Mouse (Mus musculus) small intestine, adult 2 months (tissue): ENCODE data around the gene Nap1l1. TPM values are rescaled to one million over a fixed set of nuclear protein-coding genes. Genes with fewer than 3 reads are reported as not detected.

Experiments
- H3K27ac ChIP-seq: fragments of 200-500 bp; 2 replicates; pipeline ENCODE4 v1.5.1; 2012; ENCODE audit warnings: low read depth, low read length, control low read depth, inconsistent platforms; ENCODE audit not compliant: insufficient read depth
- H3K27me3 ChIP-seq: fragments of 200-500 bp; 2 replicates; pipeline ENCODE4 v1.6.1; 2012; ENCODE audit warnings: mild to moderate bottlenecking, moderate library complexity, low read length, inconsistent platforms; ENCODE audit not compliant: control insufficient read depth, insufficient read depth
- H3K36me3 ChIP-seq: fragments of 200-500 bp; 2 replicates; pipeline ENCODE4 v1.6.1; 2012; ENCODE audit warnings: mild to moderate bottlenecking, low read length, control low read depth, inconsistent platforms; ENCODE audit not compliant: control insufficient read depth, insufficient read depth
- H3K4me1 ChIP-seq: fragments of 200-500 bp; 2 replicates; pipeline ENCODE4 v1.6.1; 2012; ENCODE audit warnings: low read length, inconsistent platforms, mixed read lengths; ENCODE audit not compliant: control insufficient read depth, insufficient read depth, insufficient read length
- H3K4me3 ChIP-seq: fragments of 200-500 bp; 2 replicates; pipeline ENCODE4 v1.5.1; 2012; ENCODE audit warnings: low read depth, mild to moderate bottlenecking, control low read depth, inconsistent platforms, low read length, moderate library complexity
- CTCF ChIP-seq: fragments of 200-500 bp; IDR thresholded peaks from 2 replicates; pipeline ENCODE4 v1.5.1; 2012; ENCODE audit warnings: low read depth, mild to moderate bottlenecking, control low read depth, inconsistent platforms, low read length, moderate library complexity, mixed read lengths; ENCODE audit not compliant: insufficient replicate concordance, insufficient read length; ENCODE audit errors: extremely low read depth
- POLR2A ChIP-seq: fragments of 200-500 bp; IDR thresholded peaks from 2 replicates; pipeline ENCODE4 v1.6.1; 2012; ENCODE audit warnings: low read depth, mild to moderate bottlenecking, control low read depth, inconsistent platforms, low read length, moderate library complexity
- WGBS: fragments of 180-500 bp; shearing (Covaris S2); methylation state at CpG from one replicate; pipeline ENCODE4 v1.1.7; 2018; 5-methylcytosine and 5-hydroxymethylcytosine counted together
- polyA plus RNA-seq: library from polyadenylated mRNA; depleted of rRNA; stranded (reverse); fragments of >200 nt; gene quantifications from 2 replicates; pipeline ENCODE4 v1.2.3, GENCODE M21; 2012; rRNA removed

Gene Nap1l1
- polyA plus RNA-seq, 1 experiment = 0.99 TPM

DNA sequence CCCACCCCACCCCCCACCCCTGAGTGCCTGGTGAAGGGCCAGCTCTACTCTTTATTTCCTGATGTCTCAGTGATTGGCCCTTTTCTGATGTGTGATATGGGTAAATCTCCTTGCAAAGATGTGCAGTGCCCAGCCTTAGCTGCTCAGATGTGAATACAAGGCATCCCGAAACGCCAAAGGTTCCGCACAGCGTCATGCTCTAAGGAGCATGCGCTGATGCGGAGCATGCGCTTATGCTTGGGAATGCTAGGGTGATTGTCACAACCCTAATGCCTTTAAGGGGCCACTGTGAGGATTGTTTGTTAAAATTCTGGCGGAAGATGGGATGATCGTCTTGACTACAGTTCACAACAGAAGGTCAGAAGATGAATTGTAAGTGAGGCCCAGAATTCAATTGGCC is 67.7 kb downstream of the Nap1l1 start:
- H3K4me1 ChIP-seq = peaks cover 18% of the 10 kb centered on the region; the same call in 1 of the 2 replicates
- no peaks in the 10 kb centered on the region for H3K36me3 ChIP-seq
- no peak overlapping the region for H3K4me3 ChIP-seq
- 96% methylated on average over 9 of the region's 9 CpGs for WGBS
- no peak for TF ChIP-seq CTCF
- TF ChIP-seq POLR2A = no peak
- no peak overlapping the region for H3K27ac ChIP-seq
- no peaks in the 10 kb centered on the region for H3K27me3 ChIP-seq

DNA sequence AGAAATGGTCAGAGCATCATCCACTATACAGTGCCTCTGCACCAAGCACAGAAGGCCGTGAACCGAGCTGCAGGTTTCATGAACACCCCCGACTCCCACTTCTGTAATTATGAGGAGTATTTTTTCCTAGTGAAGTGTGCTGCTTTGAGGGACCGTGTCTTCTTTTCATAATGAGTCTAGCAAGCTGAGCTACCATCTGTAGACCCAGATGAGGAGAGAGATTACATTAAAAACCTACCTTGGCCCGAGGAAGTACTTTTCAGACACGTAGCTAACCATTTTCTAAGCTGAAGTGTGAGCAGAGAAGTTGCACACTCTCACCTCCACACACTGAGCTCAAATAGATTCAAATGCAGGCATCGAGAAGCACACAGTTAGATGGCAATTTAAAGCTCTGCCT is 70.1 kb downstream of the Nap1l1 start:
- H3K27me3 ChIP-seq = no peaks in the 10 kb centered on the region
- H3K27ac ChIP-seq = peak overlapping the region; percentile 31
- H3K4me3 ChIP-seq = no peak overlapping the region
- 83% methylated on average over 7 of the region's 7 CpGs for WGBS
- TF ChIP-seq POLR2A (no peak), CTCF (no peak)
- H3K4me1 ChIP-seq = peaks cover 25% of the 10 kb centered on the region
- no peaks in the 10 kb centered on the region for H3K36me3 ChIP-seq

DNA sequence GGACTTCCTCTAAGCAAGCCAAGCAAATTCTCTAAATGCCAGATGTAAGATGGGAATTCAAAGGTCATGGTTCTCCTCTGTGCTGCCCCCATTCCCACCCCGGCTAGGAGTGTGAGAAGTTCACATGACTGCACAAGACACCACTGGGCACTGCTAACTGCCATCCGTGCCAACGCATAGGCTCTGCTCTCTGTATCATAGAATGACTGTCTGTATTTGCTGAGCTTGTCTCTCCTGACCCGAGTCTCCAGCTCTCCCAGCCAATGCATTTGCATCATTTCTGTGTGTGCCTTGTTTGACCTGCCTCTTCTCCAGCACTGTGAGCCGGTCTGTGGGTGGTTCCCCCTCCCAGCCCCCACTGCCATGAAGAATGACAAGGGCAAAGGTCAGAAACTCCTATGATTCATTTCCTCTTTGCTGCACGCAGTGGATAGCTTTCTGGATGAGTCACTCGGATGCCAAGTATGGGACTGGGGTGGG is 70.8 kb downstream of the Nap1l1 start:
- 9% methylated on average over 7 of the region's 7 CpGs for WGBS
- H3K27ac ChIP-seq = peak overlapping the region; percentile 31

GRCm38 (mm10) chr10:111544311-111544710 is 71.3 kb downstream of the Nap1l1 start:
- TF ChIP-seq CTCF (no peak), POLR2A (no peak)
- H3K27ac ChIP-seq = peak overlapping the region; percentile 2; the same call in 1 of the 2 replicates
- no peaks in the 10 kb centered on the region for H3K27me3 ChIP-seq
- WGBS = 57% methylated on average over 4 of the region's 4 CpGs
- peaks cover 25% of the 10 kb centered on the region for H3K4me1 ChIP-seq
- no peaks in the 10 kb centered on the region for H3K36me3 ChIP-seq
- no peak overlapping the region for H3K4me3 ChIP-seq

More for the DNA sequence above, 70.8 kb downstream of the Nap1l1 start:
- H3K4me1 ChIP-seq = peaks cover 25% of the 10 kb centered on the region
- no peaks in the 10 kb centered on the region for H3K36me3 ChIP-seq
- H3K27me3 ChIP-seq = no peaks in the 10 kb centered on the region
- no peak overlapping the region for H3K4me3 ChIP-seq
- no peak for TF ChIP-seq POLR2A
- TF ChIP-seq CTCF = no peak

DNA sequence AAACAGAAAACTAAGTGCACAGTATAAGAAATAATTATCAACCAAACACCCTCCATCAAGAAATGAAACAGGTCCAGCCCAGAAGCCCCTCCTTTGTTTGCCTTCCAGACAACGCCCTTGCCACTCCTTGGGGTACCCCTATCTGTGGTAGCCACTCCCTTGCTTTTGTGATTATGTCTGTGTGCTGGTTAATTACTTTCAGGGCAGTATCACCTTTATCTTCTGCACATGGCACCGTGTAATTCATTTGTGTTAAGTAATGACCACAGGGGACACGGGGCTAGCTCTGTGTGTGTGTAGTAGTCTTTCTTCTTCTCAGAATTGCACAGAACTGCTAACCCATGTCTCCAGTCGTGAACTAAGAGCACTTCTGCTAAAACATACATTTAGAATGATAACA is 72.6 kb downstream of the Nap1l1 start:
- Histone ChIP-seq H3K4me3 (no peak overlapping the region), H3K4me1 (peaks cover 20% of the 10 kb centered on the region), H3K27me3 (no peaks in the 10 kb centered on the region), H3K36me3 (no peaks in the 10 kb centered on the region), H3K27ac (no peak overlapping the region)
- WGBS = 36% methylated on average over 4 of the region's 4 CpGs
- TF ChIP-seq CTCF (no peak), POLR2A (no peak)

Other genes with a start within 250 kb of the Nap1l1 start
- gene Bbs10, start 174.5 kb upstream of the Nap1l1 start, polyA plus RNA-seq = 0.06 and 0.22 TPM in 2 replicates
- gene Phlda1, start 33.1 kb downstream of the Nap1l1 start, polyA plus RNA-seq = 27.1 and 31.8 TPM in 2 replicates